Mouse (Mus musculus): Measurements from ENCODE around the gene Itpr2.

DNA sequence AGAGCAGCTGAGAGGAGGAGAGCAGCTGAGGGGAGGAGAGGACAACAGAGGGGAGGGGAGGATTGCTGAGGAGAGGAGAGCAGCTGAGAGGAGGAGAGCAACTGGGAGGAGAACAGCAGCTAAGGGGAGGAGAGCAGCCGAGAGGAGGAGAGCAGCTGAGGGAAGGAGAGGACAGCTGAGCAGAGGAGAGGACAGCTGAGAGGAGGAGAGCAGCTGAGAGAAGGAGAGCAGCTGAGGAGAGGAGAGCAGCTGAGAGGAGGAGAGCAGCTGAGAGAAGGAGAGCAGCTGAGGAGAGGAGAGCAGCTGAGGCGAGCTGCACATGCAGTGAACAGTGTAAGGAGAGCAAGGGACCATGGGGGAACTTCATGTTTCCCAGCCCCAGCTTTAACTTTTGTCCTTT is 62.2 kb downstream of the Itpr2 start:
- TF ChIP-seq CTCF (IDR thresholded peaks at IDR 0.05; ENCODE audit: low read depth, low read length) (no peak), EP300 (IDR thresholded peaks at IDR 0.05; ENCODE audit: insufficient read depth, low read depth, low read length) (no peak)
